Mouse (Mus musculus) neural tube, embryonic 15.5 days (tissue): ENCODE measurements around the gene Bpi. TPM values are rescaled to one million over a fixed set of nuclear protein-coding genes. Genes with fewer than 3 reads are reported as not detected.

Experiments used
- ATAC-seq: fragments of 200-750 bp; cut with Nextera tagmentation; 2 replicates; pipeline ENCODE4 v1.8.0; 2017; ENCODE audit warnings: mild to moderate bottlenecking, moderate TSS enrichment, moderate library complexity; ENCODE audit not compliant: low FRiP score
- H3K27ac ChIP-seq: fragments of 300-500 bp; sonication (generic); replicated peaks from 2 replicates; pipeline ENCODE4 v1.5.1; 2015; ENCODE audit warnings: mild to moderate bottlenecking, inconsistent platforms
- H3K27me3 ChIP-seq: fragments of 300-500 bp; sonication (generic); replicated peaks from 2 replicates; pipeline ENCODE4 v1.6.1; 2015; ENCODE audit warnings: inconsistent platforms
- H3K36me3 ChIP-seq: fragments of 300-500 bp; sonication (generic); 2 replicates; pipeline ENCODE4 v1.6.1; 2015; ENCODE audit warnings: inconsistent platforms
- H3K4me1 ChIP-seq: fragments of 300-500 bp; sonication (generic); 2 replicates; pipeline ENCODE4 v1.6.1; 2015; ENCODE audit warnings: inconsistent platforms
- H3K4me2 ChIP-seq: fragments of 300-500 bp; sonication (generic); 2 replicates; pipeline ENCODE4 v1.6.1; 2015; ENCODE audit warnings: inconsistent platforms, mild to moderate bottlenecking, moderate library complexity
- H3K4me3 ChIP-seq: fragments of 300-500 bp; sonication (generic); replicated peaks from 2 replicates; pipeline ENCODE4 v1.5.1; 2015; ENCODE audit warnings: mild to moderate bottlenecking, inconsistent platforms
- H3K9ac ChIP-seq: fragments of 300-500 bp; sonication (generic); replicated peaks from 2 replicates; pipeline ENCODE4 v1.6.1; 2015; ENCODE audit warnings: mild to moderate bottlenecking, inconsistent platforms
- H3K9me3 ChIP-seq: fragments of 300-500 bp; sonication (generic); replicated peaks from 2 replicates; pipeline ENCODE4 v1.6.1; 2016; ENCODE audit warnings: inconsistent platforms
- WGBS: fragments of 180-500 bp; shearing (Covaris S2); methylation state at CpG from one replicate; pipeline ENCODE4 v1.1.7; 2015; ENCODE audit warnings: mixed read lengths; 5-methylcytosine and 5-hydroxymethylcytosine counted together
- polyA plus RNA-seq: library from polyadenylated mRNA; unstranded; fragments of >200 nt; fragmentation: Nextera tagmentation; extraction: Ambion mirVana; gene quantifications from 2 replicates; pipeline ENCODE4 v1.2.1, GENCODE M21; 2015

The Bpi gene
- polyA plus RNA-seq: not detected in 2 replicates

- 75% methylated on average over 18 of the region's 18 CpGs for WGBS
- no peak within 1 kb of the TSS for H3K9ac ChIP-seq
- no peak for ATAC-seq
- no peak within 1 kb of the TSS for H3K4me3 ChIP-seq
- H3K36me3 ChIP-seq: no peaks in the 10 kb centered on the region
- H3K27ac ChIP-seq: no peak within 1 kb of the TSS
- H3K9me3 ChIP-seq: no peaks in the 10 kb centered on the region
- no peaks in the 10 kb centered on the region for H3K27me3 ChIP-seq
- H3K4me1 ChIP-seq: 0 out of 2 replicates have a peak, but pooled peaks cover 3% of the 10 kb centered on the region
- H3K4me2 ChIP-seq: no peak within 1 kb of the TSS
These were observed at the start of gene Bpi for GRCm38 (mm10) chr2:158258005-158258418. Bpi (plus strand) TSS chr2:158258094.

DNA sequence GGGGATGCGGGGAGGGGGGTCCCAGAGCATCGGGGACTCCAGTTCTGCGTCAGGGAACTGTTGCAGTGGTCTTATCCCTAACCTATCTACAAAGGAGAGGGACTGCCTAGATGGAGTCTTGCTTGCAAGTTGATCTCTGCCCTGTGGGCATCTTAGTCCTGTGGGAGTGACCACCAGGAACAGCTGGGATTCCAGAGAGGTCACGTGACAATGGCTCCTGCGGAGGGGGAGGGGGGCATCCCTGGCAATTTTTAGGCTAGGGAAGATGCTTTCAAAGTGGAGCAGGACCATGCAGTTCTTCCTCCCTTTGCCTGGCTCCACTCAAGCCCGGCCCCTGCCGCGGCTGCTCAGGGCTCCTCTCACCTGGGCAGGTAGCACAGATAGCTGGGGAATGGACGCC, 48.1 kb upstream of the Bpi start:
- no peak overlapping the region for H3K4me3 ChIP-seq
- H3K27me3 ChIP-seq: no peaks in the 10 kb centered on the region
- H3K4me2 ChIP-seq: no peak overlapping the region
- WGBS: 70% methylated on average over 9 of the region's 9 CpGs
- no peak overlapping the region for H3K9ac ChIP-seq
- no peak overlapping the region for H3K27ac ChIP-seq
- no peaks in the 10 kb centered on the region for H3K36me3 ChIP-seq
- peaks cover 12% of the 10 kb centered on the region for H3K4me1 ChIP-seq
- ATAC-seq: no peak
- H3K9me3 ChIP-seq: no peaks in the 10 kb centered on the region

- 64% methylated on average over 4 of the region's 4 CpGs for WGBS
These were observed 47.4 kb upstream of the Bpi start for GRCm38 (mm10) chr2:158210503-158210902.

DNA sequence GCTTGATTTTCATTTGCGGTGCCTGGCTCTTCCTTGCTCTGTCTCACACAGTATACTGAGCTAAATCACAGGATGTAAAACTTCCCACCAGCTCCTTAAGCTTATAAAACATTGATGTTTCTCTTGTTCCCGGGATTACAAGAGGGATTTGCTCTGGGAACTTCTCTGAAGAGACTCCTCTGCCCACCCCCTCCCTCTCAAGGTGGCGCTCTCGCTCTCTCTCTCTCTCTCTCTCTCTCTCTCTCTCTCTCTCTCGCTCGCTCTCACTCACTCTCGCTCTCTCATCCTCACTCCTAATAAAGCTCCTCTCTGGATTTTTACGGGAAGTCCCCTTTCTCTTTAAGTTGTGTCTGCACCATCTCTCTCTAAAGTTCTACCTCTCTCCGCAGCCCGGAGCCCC, 46.9 kb upstream of the Bpi start:
- Histone ChIP-seq H3K27me3 (no peaks in the 10 kb centered on the region), H3K4me2 (no peak overlapping the region)

More at GRCm38 (mm10) chr2:158210503-158210902, 47.4 kb upstream of the Bpi start:
- no peak for ATAC-seq
- Histone ChIP-seq H3K4me2 (no peak overlapping the region), H3K9me3 (no peaks in the 10 kb centered on the region), H3K4me3 (no peak overlapping the region), H3K36me3 (no peaks in the 10 kb centered on the region), H3K27me3 (no peaks in the 10 kb centered on the region), H3K27ac (no peak overlapping the region), H3K4me1 (peaks cover 12% of the 10 kb centered on the region), H3K9ac (no peak overlapping the region)

GRCm38 (mm10) chr2:158211764-158212471, 46.0 kb upstream of the Bpi start:
- H3K27me3 ChIP-seq: no peaks in the 10 kb centered on the region
- peaks cover 12% of the 10 kb centered on the region for H3K4me1 ChIP-seq
- H3K4me3 ChIP-seq: no peak overlapping the region
- no peaks in the 10 kb centered on the region for H3K36me3 ChIP-seq
- no peaks in the 10 kb centered on the region for H3K9me3 ChIP-seq
- ATAC-seq: no peak
- no peak overlapping the region for H3K27ac ChIP-seq
- H3K4me2 ChIP-seq: no peak overlapping the region
- WGBS: 68% methylated on average over 4 of the region's 4 CpGs
- H3K9ac ChIP-seq: no peak overlapping the region

More for the DNA sequence above, 46.9 kb upstream of the Bpi start:
- H3K4me1 ChIP-seq: peaks cover 12% of the 10 kb centered on the region
- H3K9me3 ChIP-seq: no peaks in the 10 kb centered on the region
- ATAC-seq: no peak
- WGBS: 30% methylated on average over 10 of the region's 10 CpGs
- no peaks in the 10 kb centered on the region for H3K36me3 ChIP-seq
- H3K9ac ChIP-seq: no peak overlapping the region
- no peak overlapping the region for H3K4me3 ChIP-seq
- no peak overlapping the region for H3K27ac ChIP-seq

DNA sequence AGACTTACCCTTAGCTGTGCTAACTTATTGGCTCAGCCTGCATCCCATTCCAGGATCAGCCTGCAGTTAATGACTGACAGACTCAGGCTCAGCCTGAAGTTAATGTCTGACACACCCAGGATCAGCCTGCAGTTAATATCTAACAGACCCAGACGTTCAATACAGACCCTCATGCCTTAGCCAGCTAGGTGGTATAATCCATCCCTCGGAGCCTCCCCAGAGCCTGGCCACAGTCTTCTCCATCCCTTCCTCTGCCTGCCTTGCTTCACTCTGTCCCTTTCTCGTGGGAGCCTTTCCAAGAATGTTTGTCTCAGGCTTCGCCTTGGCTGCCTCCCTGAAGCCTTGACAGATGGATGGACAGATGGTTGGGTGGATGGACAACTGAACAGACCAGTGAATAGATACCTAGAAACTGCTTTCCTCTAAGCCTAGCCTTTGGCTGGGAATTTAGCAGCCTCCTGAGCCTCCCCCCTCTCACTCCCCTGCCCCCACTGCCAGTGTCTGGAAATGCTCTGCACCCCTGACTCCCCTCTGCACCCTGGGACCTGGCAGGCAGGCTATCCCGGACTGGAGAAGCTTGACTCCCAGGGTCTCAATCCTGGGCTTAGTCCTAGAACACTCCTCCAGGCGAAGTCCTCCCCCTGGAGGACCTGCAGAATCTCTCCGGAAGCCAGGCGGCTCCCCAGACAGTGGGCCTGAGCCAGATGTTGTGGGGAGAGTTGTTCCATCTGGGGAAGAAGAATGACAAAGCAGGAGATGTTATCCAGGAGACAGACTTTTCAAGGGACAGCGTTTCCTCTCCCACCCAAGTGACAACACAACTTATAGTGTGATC, 42.4 kb upstream of the Bpi start:
- Histone ChIP-seq H3K4me3 (no peak overlapping the region), H3K27ac (no peak overlapping the region), H3K9ac (no peak overlapping the region), H3K9me3 (no peaks in the 10 kb centered on the region), H3K4me2 (no peak overlapping the region), H3K4me1 (peaks cover 7% of the 10 kb centered on the region), H3K36me3 (no peaks in the 10 kb centered on the region), H3K27me3 (no peaks in the 10 kb centered on the region)
- WGBS: 53% methylated on average over 9 of the region's 9 CpGs
- no peak for ATAC-seq

DNA sequence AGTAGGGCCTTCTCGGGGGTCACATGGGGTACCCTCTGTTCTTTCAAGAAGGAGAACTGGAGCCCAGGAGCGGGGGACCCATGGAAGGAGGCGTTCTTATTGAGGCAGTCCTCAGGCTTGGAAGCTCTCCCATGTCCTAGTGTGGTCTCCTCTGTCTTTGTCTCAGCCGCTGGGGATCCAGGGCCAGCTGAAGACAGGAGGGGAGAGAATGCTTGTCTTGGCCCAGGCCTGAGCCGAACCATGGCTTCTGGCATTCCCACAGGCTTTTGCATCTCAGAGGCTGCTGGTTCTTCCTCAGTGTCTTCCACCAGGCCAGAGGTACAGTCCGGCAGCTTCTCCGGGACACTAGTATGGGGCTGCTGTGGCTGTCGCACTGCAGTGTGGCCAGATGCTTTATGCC, 41.4 kb upstream of the Bpi start:
- Histone ChIP-seq H3K4me2 (no peak overlapping the region), H3K9ac (no peak overlapping the region), H3K27ac (no peak overlapping the region), H3K4me1 (peaks cover 1% of the 10 kb centered on the region), H3K4me3 (no peak overlapping the region), H3K36me3 (no peaks in the 10 kb centered on the region), H3K9me3 (no peaks in the 10 kb centered on the region), H3K27me3 (no peaks in the 10 kb centered on the region)
- 86% methylated on average over 8 of the region's 8 CpGs for WGBS
- no peak for ATAC-seq

DNA sequence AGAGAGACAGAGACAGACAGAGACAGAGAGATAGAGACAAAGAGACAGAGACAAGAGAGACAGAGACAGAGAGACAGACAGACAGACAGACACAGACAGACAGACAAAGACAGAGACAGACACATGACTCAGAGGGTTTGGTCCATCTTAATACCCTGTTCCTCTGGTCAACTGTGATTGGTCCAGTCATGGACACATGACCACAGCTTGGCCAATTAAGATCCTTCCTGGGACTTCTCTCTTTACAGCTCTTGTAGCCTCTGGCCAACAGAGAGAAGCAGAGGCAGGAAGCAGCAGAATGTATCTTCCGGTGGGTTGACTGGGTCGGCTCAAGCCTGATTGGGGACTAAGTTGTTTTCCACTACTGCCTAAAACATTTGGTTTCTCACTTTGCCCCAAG, 38.3 kb upstream of the Bpi start:
- no peak overlapping the region for H3K4me2 ChIP-seq
- H3K4me1 ChIP-seq: peaks cover 8% of the 10 kb centered on the region
- no peak overlapping the region for H3K9ac ChIP-seq
- no peaks in the 10 kb centered on the region for H3K36me3 ChIP-seq
- no peak overlapping the region for H3K27ac ChIP-seq
- H3K27me3 ChIP-seq: no peaks in the 10 kb centered on the region
- H3K4me3 ChIP-seq: no peak overlapping the region
- ATAC-seq: no peak
- 88% methylated on average over 2 of the region's 2 CpGs for WGBS
- no peaks in the 10 kb centered on the region for H3K9me3 ChIP-seq

GRCm38 (mm10) chr2:158221446-158222084, 36.3 kb upstream of the Bpi start:
- no peak overlapping the region for H3K4me2 ChIP-seq
- no peak overlapping the region for H3K27ac ChIP-seq
- H3K9me3 ChIP-seq: no peaks in the 10 kb centered on the region
- H3K9ac ChIP-seq: no peak overlapping the region
- no peaks in the 10 kb centered on the region for H3K36me3 ChIP-seq
- H3K4me3 ChIP-seq: no peak overlapping the region
- H3K4me1 ChIP-seq: peaks cover 8% of the 10 kb centered on the region
- WGBS: 91% methylated on average over 9 of the region's 9 CpGs
- no peaks in the 10 kb centered on the region for H3K27me3 ChIP-seq
- ATAC-seq: no peak

DNA sequence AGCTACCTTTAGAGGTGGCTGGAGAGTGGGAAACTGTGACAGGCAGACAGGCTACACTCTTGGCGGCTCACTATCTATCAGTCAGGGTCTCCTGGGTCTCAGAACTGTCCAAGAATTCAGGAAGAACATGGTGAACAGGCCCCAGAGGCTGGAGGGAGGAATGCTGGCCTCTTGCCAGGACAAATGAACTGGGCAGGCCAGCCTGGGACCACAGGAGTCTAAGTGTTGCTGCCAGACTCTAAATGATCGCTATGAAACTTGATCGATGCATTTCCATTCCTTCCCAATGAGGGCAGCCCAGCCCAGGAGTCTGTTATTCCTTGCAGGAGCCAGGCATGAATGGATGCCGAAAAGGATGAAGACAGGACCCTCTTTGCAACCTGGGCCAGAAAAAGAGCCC, 35.2 kb upstream of the Bpi start:
- Histone ChIP-seq H3K4me3 (no peak overlapping the region), H3K9me3 (no peaks in the 10 kb centered on the region), H3K36me3 (no peaks in the 10 kb centered on the region), H3K4me1 (peaks cover 8% of the 10 kb centered on the region), H3K4me2 (no peak overlapping the region), H3K27ac (no peak overlapping the region), H3K9ac (no peak overlapping the region), H3K27me3 (no peaks in the 10 kb centered on the region)
- WGBS: 59% methylated on average over 4 of the region's 4 CpGs
- ATAC-seq: no peak

DNA sequence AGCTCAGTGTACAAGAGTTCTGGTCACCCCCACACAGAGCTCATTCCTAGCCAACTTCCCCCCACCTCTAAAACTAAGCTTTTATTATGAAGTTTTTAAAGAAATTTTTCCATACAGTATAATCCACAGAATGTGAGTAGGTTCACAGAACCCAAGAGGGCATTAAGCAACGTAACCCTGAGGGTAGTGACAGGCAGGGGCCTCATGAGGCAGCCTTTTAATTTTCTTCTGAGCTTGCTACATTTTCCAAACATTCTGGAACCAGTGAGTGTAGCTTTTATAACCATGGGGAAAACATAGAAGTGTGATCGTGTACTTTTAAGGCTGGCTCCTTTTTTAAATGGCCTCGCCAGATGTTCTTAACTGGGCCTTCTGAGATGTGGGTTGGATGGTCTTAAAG, 34.4 kb upstream of the Bpi start:
- H3K4me1 ChIP-seq: peaks cover 12% of the 10 kb centered on the region
- ATAC-seq: no peak
- H3K27ac ChIP-seq: no peak overlapping the region
- no peak overlapping the region for H3K4me2 ChIP-seq
- no peak overlapping the region for H3K4me3 ChIP-seq
- H3K27me3 ChIP-seq: no peaks in the 10 kb centered on the region
- H3K9ac ChIP-seq: no peak overlapping the region
- H3K36me3 ChIP-seq: no peaks in the 10 kb centered on the region
- 75% methylated on average over 3 of the region's 3 CpGs for WGBS
- no peaks in the 10 kb centered on the region for H3K9me3 ChIP-seq
